11 mouse cellular contexts compared by ENCODE assay signal in the genomic region with DNA sequence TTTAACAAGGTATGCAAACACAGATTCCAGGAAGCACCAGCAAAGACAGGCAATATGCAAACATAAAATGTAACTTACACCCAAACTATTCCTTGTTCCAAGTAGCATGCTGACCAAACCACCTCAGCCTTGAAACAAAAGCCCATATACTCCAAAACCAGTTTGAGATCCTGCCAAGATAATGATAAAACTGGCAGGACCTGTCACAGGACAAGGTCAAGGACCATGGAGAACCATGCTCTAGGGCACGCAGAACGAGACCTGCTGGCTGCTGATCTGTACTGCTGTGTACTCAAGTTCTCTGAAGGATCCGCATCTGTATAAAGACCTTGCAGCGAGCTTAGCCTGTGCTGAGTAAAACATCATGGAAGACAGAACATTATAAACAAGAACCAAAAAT. TPM values are rescaled to one million over a fixed set of nuclear protein-coding genes. Genes with fewer than 3 reads are reported as not detected.
DNase-seq lines count a peak whose midpoint lies in the region; ATAC-seq lines count a peak whose summit lies in the region.
"Had no signal": no experiment of that assay in that cellular context is flagged by ENCODE, and none has a peak within 500 bp of the region (broad histone marks: within the 10 kb centered on the region; RNA-seq: fewer than 3 reads in every experiment).

No protein-coding gene starts in this region.

- peak overlapping the region; percentile 72 for H3K9ac ChIP-seq in forebrain, embryonic 13.5 days
- H3K9ac ChIP-seq in forebrain, embryonic 11.5 days (ENCODE audit: low read length) = no peak overlapping the region
- peak overlapping the region; percentile 72; the same call in 1 of the 2 replicates for H3K9ac ChIP-seq in midbrain, embryonic 13.5 days (replicated peaks)
- H3K9ac ChIP-seq in midbrain, embryonic 11.5 days (ENCODE audit: low read length) = no peak overlapping the region
- H3K9ac ChIP-seq in forebrain, embryonic 16.5 days (replicated peaks; ENCODE audit: low read depth, low read length) = no peak overlapping the region
- H3K9ac ChIP-seq in neural tube, embryonic 13.5 days = peak overlapping the region; percentile 79
- H3K9ac ChIP-seq: liver, embryonic 12.5 days had no signal

- H3K9me3 ChIP-seq in forebrain, embryonic 13.5 days (replicated peaks) = no peaks in the 10 kb centered on the region
- H3K9me3 ChIP-seq in forebrain, embryonic 11.5 days (ENCODE audit: control insufficient read depth, low read length) = no peaks in the 10 kb centered on the region
- H3K9me3 ChIP-seq in midbrain, embryonic 13.5 days = no peaks in the 10 kb centered on the region
- no peaks in the 10 kb centered on the region for H3K9me3 ChIP-seq in midbrain, embryonic 11.5 days (ENCODE audit: control insufficient read depth, low read length)
- H3K9me3 ChIP-seq in forebrain, embryonic 16.5 days (ENCODE audit: control insufficient read depth, low read length) = no peaks in the 10 kb centered on the region
- no peaks in the 10 kb centered on the region for H3K9me3 ChIP-seq in neural tube, embryonic 13.5 days
- H3K9me3 ChIP-seq: liver, embryonic 12.5 days had no signal

- no peak for DNase-seq in forebrain, embryonic 11.5 days (ENCODE audit: low spot score)
- DNase-seq in midbrain, embryonic 11.5 days (ENCODE audit: low spot score, missing footprints) = no peak
- DNase-seq in embryo, embryonic 10 days (ENCODE audit: low spot score) = no peak
- no peak for DNase-seq in thymus, postnatal 14 days
- DNase-seq: thymus, postnatal 36 days had no signal

- peaks cover 3% of the 10 kb centered on the region; the same call in 1 of the 2 replicates for H3K36me3 ChIP-seq in forebrain, embryonic 13.5 days (ENCODE audit: poor library complexity, severe bottlenecking)
- H3K36me3 ChIP-seq in forebrain, embryonic 11.5 days (ENCODE audit: control insufficient read depth, insufficient read depth, low read length) = no peaks in the 10 kb centered on the region
- 0 out of 2 replicates have a peak, but pooled peaks cover 4% of the 10 kb centered on the region for H3K36me3 ChIP-seq in midbrain, embryonic 13.5 days
- H3K36me3 ChIP-seq in midbrain, embryonic 11.5 days (ENCODE audit: control insufficient read depth, insufficient read depth, low read length) = no peaks in the 10 kb centered on the region
- no peaks in the 10 kb centered on the region for H3K36me3 ChIP-seq in forebrain, embryonic 16.5 days (ENCODE audit: control insufficient read depth, insufficient read depth)
- no peaks in the 10 kb centered on the region for H3K36me3 ChIP-seq in neural tube, embryonic 13.5 days
- H3K36me3 ChIP-seq: liver, embryonic 12.5 days had no signal

- no peaks in the 10 kb centered on the region for H3K27me3 ChIP-seq in forebrain, embryonic 13.5 days
- no peaks in the 10 kb centered on the region for H3K27me3 ChIP-seq in forebrain, embryonic 11.5 days (ENCODE audit: control insufficient read depth, insufficient read depth, low read length)
- H3K27me3 ChIP-seq in midbrain, embryonic 13.5 days = no peaks in the 10 kb centered on the region
- no peaks in the 10 kb centered on the region for H3K27me3 ChIP-seq in midbrain, embryonic 11.5 days (ENCODE audit: control insufficient read depth, insufficient read depth, low read length)
- no peaks in the 10 kb centered on the region for H3K27me3 ChIP-seq in forebrain, embryonic 16.5 days (replicated peaks; ENCODE audit: control insufficient read depth, insufficient read depth, low read length)
- H3K27me3 ChIP-seq in neural tube, embryonic 13.5 days = no peaks in the 10 kb centered on the region

- H3K4me1 ChIP-seq in forebrain, embryonic 13.5 days = peaks cover 17% of the 10 kb centered on the region
- no peaks in the 10 kb centered on the region; the same call in 1 of the 2 replicates for H3K4me1 ChIP-seq in forebrain, embryonic 11.5 days (replicated peaks; ENCODE audit: control insufficient read depth, insufficient read depth, low read length)
- H3K4me1 ChIP-seq in midbrain, embryonic 13.5 days (replicated peaks) = peaks cover 21% of the 10 kb centered on the region
- peaks cover 5% of the 10 kb centered on the region for H3K4me1 ChIP-seq in midbrain, embryonic 11.5 days (ENCODE audit: control insufficient read depth, insufficient read depth, low read length)
- H3K4me1 ChIP-seq in forebrain, embryonic 16.5 days (replicated peaks; ENCODE audit: control insufficient read depth, insufficient read depth, low read length) = peaks cover 17% of the 10 kb centered on the region
- peaks cover 25% of the 10 kb centered on the region for H3K4me1 ChIP-seq in neural tube, embryonic 13.5 days (replicated peaks)

- 91% methylated on average over 4 of the region's 4 CpGs for WGBS in forebrain, embryonic 13.5 days
- 91% methylated on average over 4 of the region's 4 CpGs for WGBS in forebrain, embryonic 11.5 days
- WGBS in midbrain, embryonic 13.5 days = 88% methylated on average over 4 of the region's 4 CpGs
- 91% methylated on average over 4 of the region's 4 CpGs for WGBS in midbrain, embryonic 11.5 days
- WGBS in forebrain, embryonic 16.5 days = 91% methylated on average over 4 of the region's 4 CpGs
- 86% methylated on average over 4 of the region's 4 CpGs for WGBS in neural tube, embryonic 13.5 days

- no peak overlapping the region for H3K4me3 ChIP-seq in forebrain, embryonic 13.5 days
- H3K4me3 ChIP-seq in forebrain, embryonic 11.5 days (ENCODE audit: low read depth, low read length) = no peak overlapping the region
- H3K4me3 ChIP-seq in midbrain, embryonic 13.5 days (replicated peaks) = peak overlapping the region; percentile 67; the same call in 1 of the 2 replicates
- H3K4me3 ChIP-seq in midbrain, embryonic 11.5 days (ENCODE audit: low read depth, low read length) = no peak overlapping the region
- no peak overlapping the region for H3K4me3 ChIP-seq in forebrain, embryonic 16.5 days (replicated peaks; ENCODE audit: low read length)
- H3K4me3 ChIP-seq in neural tube, embryonic 13.5 days = peak overlapping the region; percentile 90; the same call in 1 of the 2 replicates
- H3K4me3 ChIP-seq: liver, embryonic 12.5 days; myocyte had no signal

- no peak overlapping the region for H3K27ac ChIP-seq in forebrain, embryonic 13.5 days
- no peak overlapping the region for H3K27ac ChIP-seq in forebrain, embryonic 11.5 days (ENCODE audit: low read depth, low read length)
- no peak overlapping the region for H3K27ac ChIP-seq in midbrain, embryonic 13.5 days
- no peak overlapping the region for H3K27ac ChIP-seq in midbrain, embryonic 11.5 days (ENCODE audit: low read depth, low read length)
- no peak overlapping the region for H3K27ac ChIP-seq in forebrain, embryonic 16.5 days (ENCODE audit: low read length)
- no peak overlapping the region for H3K27ac ChIP-seq in neural tube, embryonic 13.5 days (replicated peaks)
- H3K27ac ChIP-seq: liver, embryonic 12.5 days had no signal

- peak overlapping the region; percentile 72 for H3K4me2 ChIP-seq in forebrain, embryonic 13.5 days
- H3K4me2 ChIP-seq in forebrain, embryonic 11.5 days (ENCODE audit: low read depth, low read length, severe bottlenecking) = no peak overlapping the region
- H3K4me2 ChIP-seq in midbrain, embryonic 13.5 days (replicated peaks) = peak overlapping the region; percentile 68
- H3K4me2 ChIP-seq in midbrain, embryonic 11.5 days = no peak overlapping the region
- peak overlapping the region; percentile 82 for H3K4me2 ChIP-seq in forebrain, embryonic 16.5 days (ENCODE audit: low read length)
- peak overlapping the region; percentile 74 for H3K4me2 ChIP-seq in neural tube, embryonic 13.5 days
- H3K4me2 ChIP-seq: liver, embryonic 12.5 days had no signal

- no peak for ATAC-seq in forebrain, embryonic 13.5 days
- no peak for ATAC-seq in forebrain, embryonic 11.5 days (replicated peaks; ENCODE audit: low FRiP score)
- ATAC-seq in midbrain, embryonic 13.5 days = no peak
- ATAC-seq in midbrain, embryonic 11.5 days (ENCODE audit: low FRiP score) = no peak
- ATAC-seq in forebrain, embryonic 16.5 days = no peak
- ATAC-seq in neural tube, embryonic 13.5 days (ENCODE audit: low read depth) = no peak
- ATAC-seq: liver, embryonic 12.5 days had no signal

RNA-seq across cellular contexts. Expression of gene Gpr137c, which starts 1.8 kb away (rescaled TPM):
- 12.1 and 12.5 TPM in 2 replicates for polyA plus RNA-seq in forebrain, embryonic 13.5 days (2015; fragmentation: Nextera tagmentation; extraction: Ambion mirVana)
- polyA plus RNA-seq in forebrain, embryonic 11.5 days (2014; fragmentation: Nextera tagmentation; extraction: Ambion mirVana) = 10.5 and 11.5 TPM in 2 replicates
- polyA plus RNA-seq in midbrain, embryonic 13.5 days (2015; fragmentation: Nextera tagmentation; extraction: Ambion mirVana) = 13.8 and 15.0 TPM in 2 replicates
- polyA plus RNA-seq in midbrain, embryonic 11.5 days (2014; fragmentation: Nextera tagmentation; extraction: Ambion mirVana) = 7.6 and 7.8 TPM in 2 replicates
- polyA plus RNA-seq in forebrain, embryonic 16.5 days (2015; fragmentation: Nextera tagmentation; extraction: Ambion mirVana) = 10.8 and 15.1 TPM in 2 replicates
- polyA plus RNA-seq in neural tube, embryonic 13.5 days (2015; fragmentation: Nextera tagmentation; extraction: Ambion mirVana) = 13.6 and 13.7 TPM in 2 replicates

RNA-seq across cellular contexts. Expression of gene Txndc16, which starts 2.4 kb away (rescaled TPM):
- polyA plus RNA-seq in forebrain, embryonic 13.5 days (2015; fragmentation: Nextera tagmentation; extraction: Ambion mirVana) = 25.6 and 26.1 TPM in 2 replicates
- 20.0 and 20.5 TPM in 2 replicates for polyA plus RNA-seq in forebrain, embryonic 11.5 days (2014; fragmentation: Nextera tagmentation; extraction: Ambion mirVana)
- 29.9 and 30.5 TPM in 2 replicates for polyA plus RNA-seq in midbrain, embryonic 13.5 days (2015; fragmentation: Nextera tagmentation; extraction: Ambion mirVana)
- 23.5 and 24.6 TPM in 2 replicates for polyA plus RNA-seq in midbrain, embryonic 11.5 days (2014; fragmentation: Nextera tagmentation; extraction: Ambion mirVana)
- polyA plus RNA-seq in forebrain, embryonic 16.5 days (2015; fragmentation: Nextera tagmentation; extraction: Ambion mirVana) = 44.0 and 44.2 TPM in 2 replicates
- 32.3 and 37.1 TPM in 2 replicates for polyA plus RNA-seq in neural tube, embryonic 13.5 days (2015; fragmentation: Nextera tagmentation; extraction: Ambion mirVana)

Comparison
In these comparisons a context has a peak if more than half of its experiments do, and no peak if none do; other contexts are left out.
1. H3K4me2 ChIP-seq: peak in forebrain, embryonic 13.5 days (single experiment), midbrain, embryonic 13.5 days (single experiment), forebrain, embryonic 16.5 days (single experiment) and neural tube, embryonic 13.5 days (single experiment); none in forebrain, embryonic 11.5 days (single experiment) and midbrain, embryonic 11.5 days (single experiment).
2. H3K4me3 ChIP-seq: peak in midbrain, embryonic 13.5 days (single experiment) and neural tube, embryonic 13.5 days (single experiment); none in forebrain, embryonic 13.5 days (single experiment), forebrain, embryonic 11.5 days (single experiment), midbrain, embryonic 11.5 days (single experiment) and forebrain, embryonic 16.5 days (single experiment).
3. H3K9ac ChIP-seq: peak in forebrain, embryonic 13.5 days (single experiment), midbrain, embryonic 13.5 days (single experiment) and neural tube, embryonic 13.5 days (single experiment); none in forebrain, embryonic 11.5 days (single experiment), midbrain, embryonic 11.5 days (single experiment) and forebrain, embryonic 16.5 days (single experiment).